Mouse (Mus musculus) spleen, embryonic (tissue): ENCODE measurements around the gene Zfp775.

ENCODE experiments used
- CTCF ChIA-PET: fragments of 350-600 bp; sonication (Branson Sonifier 250); formaldehyde crosslinking; loops from one replicate; lab custom pipeline; 2022; lab: Charles Lee

The Zfp775 gene

DNA sequence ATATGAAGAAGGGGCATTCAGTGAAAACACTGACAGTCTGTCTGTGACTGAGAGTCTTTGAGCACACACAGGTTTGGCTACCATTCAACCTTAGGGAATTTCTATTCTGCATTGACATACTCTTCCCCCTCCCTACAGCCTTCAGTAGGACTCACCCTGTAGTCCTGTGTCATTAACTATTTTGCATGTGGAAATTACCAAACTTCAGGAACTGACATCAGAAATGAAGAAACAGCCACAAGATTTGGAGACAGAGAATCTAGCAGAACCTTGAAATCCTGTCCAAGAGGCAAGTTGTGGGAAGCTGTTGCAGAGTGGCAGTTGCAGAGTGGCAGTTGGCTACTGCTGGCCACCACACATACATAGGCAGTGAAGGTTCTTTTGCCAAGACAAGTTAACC, 66.2 kb downstream of the Zfp775 start:
- CTCF ChIA-PET, result no interaction called here

DNA sequence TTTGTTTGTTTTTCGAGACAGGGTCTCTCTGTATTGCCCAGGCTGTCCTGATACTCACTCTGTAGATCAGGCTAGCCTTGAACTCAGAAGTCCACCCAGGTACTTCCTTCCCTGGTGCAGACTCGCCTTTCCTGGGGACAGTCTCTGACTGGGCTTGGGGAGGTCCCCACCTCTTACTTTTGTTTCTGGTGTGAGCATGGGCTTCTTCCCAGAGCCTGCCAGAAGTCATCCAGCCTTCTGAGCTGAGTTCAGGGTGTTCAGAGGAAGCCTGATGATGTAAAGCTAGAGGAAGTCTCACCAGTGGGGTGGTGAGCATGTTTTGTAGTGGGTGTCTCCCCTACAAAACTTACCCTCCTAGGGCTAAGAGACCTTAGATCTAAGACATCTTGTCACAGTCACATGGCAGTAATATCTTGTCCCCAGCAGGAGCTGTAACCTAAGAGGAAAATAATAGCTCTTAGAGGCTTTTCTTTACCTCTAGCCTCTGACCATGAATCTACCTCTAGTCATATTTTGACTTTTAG, 67.6 kb downstream of the Zfp775 start:
- CTCF ChIA-PET, result interaction anchor here (0.7 kb wide), 1 partner anchor 18 kb away, joined by 3 read pairs; no protein-coding TSS in a partner anchor
